In genomic region chr1:171979969-171980730, GRCm38 (mm10) we compare ENCODE assay signal across 14 mouse cellular contexts. TPM values are rescaled to one million over a fixed set of nuclear protein-coding genes. Genes with fewer than 3 reads are reported as not detected.
DNase-seq lines count a peak whose midpoint lies in the region; ATAC-seq and TF ChIP-seq lines count a peak whose summit lies in the region.
"Had no signal": no experiment of that assay in that cellular context is flagged by ENCODE, and none has a peak within 500 bp of the region (broad histone marks: within the 10 kb centered on the region; RNA-seq: fewer than 3 reads in every experiment).

No protein-coding gene starts in this region.

- TF ChIP-seq POLR2A in lung, adult 2 months (IDR thresholded peaks at IDR 0.05; ENCODE audit: borderline replicate concordance, extremely low read depth, low read depth, low read length), result no peak

- no peak overlapping the region for H3K4me3 ChIP-seq in embryonic facial prominence, embryonic 14.5 days (ENCODE audit: low read depth, low read length)
- H3K4me3 ChIP-seq in embryonic facial prominence, embryonic 10.5 days, result no peak overlapping the region
- H3K4me3 ChIP-seq in lung, adult 2 months (replicated peaks; ENCODE audit: extremely low read depth, low read depth, low read length), result no peak overlapping the region
- no peak overlapping the region for H3K4me3 ChIP-seq in forebrain, embryonic 15.5 days
- H3K4me3 ChIP-seq in midbrain, embryonic 16.5 days (ENCODE audit: low read depth, low read length), result no peak overlapping the region
- H3K4me3 ChIP-seq: heart, embryonic 12.5 days; liver, embryonic 12.5 days; myocyte had no signal

- H3K9ac ChIP-seq in embryonic facial prominence, embryonic 14.5 days (ENCODE audit: low read depth, low read length), result no peak overlapping the region
- no peak overlapping the region for H3K9ac ChIP-seq in forebrain, embryonic 15.5 days (replicated peaks)
- H3K9ac ChIP-seq in midbrain, embryonic 16.5 days (ENCODE audit: low read depth, low read length), result no peak overlapping the region
- H3K9ac ChIP-seq: heart, embryonic 12.5 days; liver, embryonic 12.5 days had no signal

- no peaks in the 10 kb centered on the region for H3K4me1 ChIP-seq in embryonic facial prominence, embryonic 14.5 days (ENCODE audit: control insufficient read depth, insufficient read depth, low read length)
- no peaks in the 10 kb centered on the region for H3K4me1 ChIP-seq in embryonic facial prominence, embryonic 10.5 days
- H3K4me1 ChIP-seq in lung, adult 2 months (ENCODE audit: control insufficient read depth, insufficient read depth, low read length), result no peaks in the 10 kb centered on the region
- H3K4me1 ChIP-seq in forebrain, embryonic 15.5 days, result 0 out of 2 replicates have a peak, but pooled peaks cover 3% of the 10 kb centered on the region
- H3K4me1 ChIP-seq in midbrain, embryonic 16.5 days (ENCODE audit: control insufficient read depth, insufficient read depth, low read length), result no peaks in the 10 kb centered on the region
- H3K4me1 ChIP-seq: liver, embryonic 12.5 days had no signal

- no peaks in the 10 kb centered on the region for H3K36me3 ChIP-seq in embryonic facial prominence, embryonic 14.5 days (ENCODE audit: control insufficient read depth, insufficient read depth, low read length)
- H3K36me3 ChIP-seq in embryonic facial prominence, embryonic 10.5 days (replicated peaks), result no peaks in the 10 kb centered on the region
- no peaks in the 10 kb centered on the region for H3K36me3 ChIP-seq in forebrain, embryonic 15.5 days
- no peaks in the 10 kb centered on the region for H3K36me3 ChIP-seq in midbrain, embryonic 16.5 days (ENCODE audit: control insufficient read depth, insufficient read depth, low read length)
- H3K36me3 ChIP-seq: heart, embryonic 12.5 days; liver, embryonic 12.5 days had no signal

- WGBS in embryonic facial prominence, embryonic 14.5 days, result 86% methylated on average over 13 of the region's 13 CpGs
- 87% methylated on average over 13 of the region's 13 CpGs for WGBS in embryonic facial prominence, embryonic 10.5 days
- WGBS in lung, adult 2 months, result 87% methylated on average over 13 of the region's 13 CpGs
- 15% methylated on average over 13 of the region's 13 CpGs for WGBS in forebrain, embryonic 15.5 days
- WGBS in midbrain, embryonic 16.5 days, result 37% methylated on average over 13 of the region's 13 CpGs

- H3K27me3 ChIP-seq in embryonic facial prominence, embryonic 14.5 days (replicated peaks; ENCODE audit: control insufficient read depth, insufficient read depth, low read length), result no peaks in the 10 kb centered on the region
- no peaks in the 10 kb centered on the region for H3K27me3 ChIP-seq in embryonic facial prominence, embryonic 10.5 days (replicated peaks; ENCODE audit: low read depth, poor library complexity, severe bottlenecking)
- H3K27me3 ChIP-seq in forebrain, embryonic 15.5 days, result no peaks in the 10 kb centered on the region
- H3K27me3 ChIP-seq in midbrain, embryonic 16.5 days (ENCODE audit: control insufficient read depth, insufficient read depth, low read depth, low read length), result no peaks in the 10 kb centered on the region
- H3K27me3 ChIP-seq: heart, embryonic 12.5 days; liver, embryonic 12.5 days had no signal

- no peak overlapping the region for H3K4me2 ChIP-seq in embryonic facial prominence, embryonic 14.5 days (ENCODE audit: low read depth, low read length)
- no peak overlapping the region for H3K4me2 ChIP-seq in forebrain, embryonic 15.5 days (replicated peaks)
- H3K4me2 ChIP-seq in midbrain, embryonic 16.5 days (ENCODE audit: low read length), result no peak overlapping the region
- H3K4me2 ChIP-seq: heart, embryonic 12.5 days; liver, embryonic 12.5 days had no signal

- DNase-seq in embryonic facial prominence, embryonic 14.5 days (ENCODE audit: low spot score), result peak; percentile 17
- no peak for DNase-seq in embryonic facial prominence, embryonic 10.5 days (ENCODE audit: low spot score)
- peak; percentile 16 for DNase-seq in lung, postnatal 25 days (ENCODE audit: low spot score)
- no peak for DNase-seq in lung, adult 2 months
- no peak for DNase-seq in left cerebral cortex, postnatal 10 days (ENCODE audit: extremely low spot score in 1 of 2, low spot score in 2 of 2)
- DNase-seq in cerebellum, adult 18-20 months, result no peak
- DNase-seq: adrenal gland, postnatal 14 days; kidney, postnatal 25 days had no signal

- intact Hi-C loops in left cerebral cortex, postnatal 10 days (cut with DNase I), result no loop called here

- peak; percentile 65 for ATAC-seq in embryonic facial prominence, embryonic 14.5 days (ENCODE audit: low read depth)
- ATAC-seq in forebrain, embryonic 15.5 days (replicated peaks), result peak; percentile 94
- ATAC-seq in midbrain, embryonic 16.5 days, result peak; percentile 75
- ATAC-seq: liver, embryonic 12.5 days had no signal

- no peak overlapping the region for H3K27ac ChIP-seq in embryonic facial prominence, embryonic 14.5 days (replicated peaks; ENCODE audit: low read depth, low read length)
- no peak overlapping the region for H3K27ac ChIP-seq in embryonic facial prominence, embryonic 10.5 days (replicated peaks)
- H3K27ac ChIP-seq in forebrain, embryonic 15.5 days (replicated peaks), result peak overlapping the region; percentile 52
- H3K27ac ChIP-seq in midbrain, embryonic 16.5 days (ENCODE audit: low read length), result no peak overlapping the region
- H3K27ac ChIP-seq: liver, embryonic 12.5 days; macrophage had no signal

- H3K9me3 ChIP-seq in embryonic facial prominence, embryonic 14.5 days (ENCODE audit: control insufficient read depth, low read length), result no peaks in the 10 kb centered on the region
- no peaks in the 10 kb centered on the region for H3K9me3 ChIP-seq in embryonic facial prominence, embryonic 10.5 days
- no peaks in the 10 kb centered on the region for H3K9me3 ChIP-seq in forebrain, embryonic 15.5 days
- 0 out of 2 replicates have a peak, but pooled peaks cover 2% of the 10 kb centered on the region for H3K9me3 ChIP-seq in midbrain, embryonic 16.5 days (replicated peaks; ENCODE audit: control insufficient read depth, low read length, poor library complexity, severe bottlenecking)
- H3K9me3 ChIP-seq: liver, embryonic 12.5 days had no signal

- no peak for TF ChIP-seq CTCF in lung, adult 2 months (IDR thresholded peaks at IDR 0.05; ENCODE audit: insufficient read depth, low read length)

RNA-seq across cellular contexts. Expression of gene Vangl2, which starts 48.1 kb away (rescaled TPM):
- 13.5 and 16.7 TPM in 2 replicates for polyA plus RNA-seq in embryonic facial prominence, embryonic 14.5 days (2014; fragmentation: Nextera tagmentation; extraction: Ambion mirVana)
- polyA plus RNA-seq in embryonic facial prominence, embryonic 10.5 days (2016; fragmentation: Nextera tagmentation; extraction: Ambion mirVana), result 28.3 and 35.3 TPM in 2 replicates
- 4.4 and 9.6 TPM in 2 replicates for polyA plus RNA-seq in lung, adult 2 months (2012; rRNA removed)
- 48.0 and 51.5 TPM in 2 replicates for polyA plus RNA-seq in forebrain, embryonic 15.5 days (2015; fragmentation: Nextera tagmentation; extraction: Ambion mirVana)
- polyA plus RNA-seq in midbrain, embryonic 16.5 days (2015; fragmentation: Nextera tagmentation; extraction: Ambion mirVana), result 43.7 and 44.0 TPM in 2 replicates
- total RNA-seq in left cerebral cortex, postnatal 10 days (2021), result 10 to 100 TPM; 32.8 to 34.0 TPM

Comparison
In these comparisons a context has a peak if more than half of its experiments do, and no peak if none do; other contexts are left out.
1. DNase-seq: peak in embryonic facial prominence, embryonic 14.5 days (single experiment) and lung, postnatal 25 days (single experiment); none in embryonic facial prominence, embryonic 10.5 days (single experiment), lung, adult 2 months (single experiment), left cerebral cortex, postnatal 10 days (0 of 2) and cerebellum, adult 18-20 months (0 of 2).
2. Peak in every context shown above with its lines, with median percentiles within 50 percentile points of each other: ATAC-seq.